Mouse (Mus musculus) MEL (cell line): ENCODE measurements around the gene Wfdc12. TPM values are rescaled to one million over a fixed set of nuclear protein-coding genes. Genes with fewer than 3 reads are reported as not detected.

Source experiments
- DNase-seq: peaks from one replicate; pipeline ENCODE4 v3.0.0; 2011; ENCODE audit warnings: low read depth, low spot score
- H3K27ac ChIP-seq: 2 replicates; pipeline ENCODE4 v1.5.1; 2012; ENCODE audit warnings: low read depth, mild to moderate bottlenecking, control low read depth, low read length, moderate library complexity; ENCODE audit not compliant: control insufficient read depth
- H3K27me3 ChIP-seq, 2 experiments: fragments of 150-350 bp in 1 of 2; sonication (generic) in 1 of 2; 2 replicates each; pipeline ENCODE4 v1.6.1; 2012; ENCODE audit warnings: low read length in 2 of 2, mild to moderate bottlenecking in 2 of 2, improper control_type of control experiment in 1 of 2, moderate library complexity in 1 of 2; ENCODE audit not compliant: insufficient read depth in 2 of 2, control insufficient read depth in 1 of 2
- H3K36me3 ChIP-seq, 2 experiments: 2 replicates each; pipeline ENCODE4 v1.6.1; 2012 to 2014; ENCODE audit warnings: low read length in 2 of 2, improper control_type of control experiment in 1 of 2, inconsistent platforms in 1 of 2, mild to moderate bottlenecking in 1 of 2; ENCODE audit not compliant: insufficient read depth in 2 of 2, control insufficient read depth in 1 of 2
- H3K4me1 ChIP-seq, 2 experiments: fragments of 150-350 bp in 1 of 2; sonication (generic) in 1 of 2; 2 replicates each; pipeline ENCODE4 v1.6.1; 2012; ENCODE audit warnings: low read length in 2 of 2, improper control_type of control experiment in 1 of 2, mild to moderate bottlenecking in 1 of 2; ENCODE audit not compliant: insufficient read depth in 2 of 2, control insufficient read depth in 1 of 2
- H3K4me3 ChIP-seq, 2 experiments: fragments of 150-350 bp in 1 of 2; sonication (generic) in 1 of 2; 2 replicates each; pipeline ENCODE4 v1.5.1; 2012; ENCODE audit warnings: low read depth in 2 of 2, low read length in 2 of 2, mild to moderate bottlenecking in 2 of 2, moderate library complexity in 2 of 2, control low read depth in 1 of 2, improper control_type of control experiment in 1 of 2; ENCODE audit not compliant: control insufficient read depth in 1 of 2, insufficient read depth in 1 of 2
- H3K79me2 ChIP-seq: 2 replicates; pipeline ENCODE4 v1.6.1; 2012; ENCODE audit warnings: mild to moderate bottlenecking, low read length, moderate library complexity; ENCODE audit not compliant: control insufficient read depth, poor library complexity, insufficient read depth
- H3K9ac ChIP-seq: 2 replicates; pipeline ENCODE4 v1.6.1; 2012; ENCODE audit warnings: low read depth, mild to moderate bottlenecking, control low read depth, low read length, moderate library complexity; ENCODE audit not compliant: control insufficient read depth, poor library complexity, severe bottlenecking
- H3K9me3 ChIP-seq: fragments of 150-350 bp; sonication (generic); replicated peaks from 2 replicates; pipeline ENCODE4 v1.6.1; 2012; ENCODE audit warnings: mild to moderate bottlenecking, low read length, improper control_type of control experiment, moderate library complexity; ENCODE audit not compliant: insufficient read depth
- CHD2 ChIP-seq: IDR thresholded peaks from 2 replicates; pipeline ENCODE4 v1.6.1; 2011; ENCODE audit warnings: low read length, improper control_type of control experiment
- CTCF ChIP-seq, 3 experiments: IDR thresholded peaks in 2 of 3; conservative IDR thresholded peaks in 1 of 3; 2 replicates each; pipeline ENCODE4 v1.5.1; 2011 to 2012; ENCODE audit warnings: low read length in 3 of 3, low read depth in 2 of 3, mild to moderate bottlenecking in 2 of 3, improper control_type of control experiment in 1 of 3, inconsistent platforms in 1 of 3, mixed read lengths in 1 of 3, moderate library complexity in 1 of 3; ENCODE audit not compliant: control insufficient read depth in 1 of 3, insufficient read depth in 1 of 3, poor library complexity in 1 of 3, severe bottlenecking in 1 of 3
- E2F4 ChIP-seq: IDR thresholded peaks from 2 replicates; pipeline ENCODE4 v1.6.1; 2011; ENCODE audit warnings: low read depth, low read length, improper control_type of control experiment, borderline replicate concordance
- HCFC1 ChIP-seq: IDR thresholded peaks from 2 replicates; pipeline ENCODE4 v1.6.1; 2012; ENCODE audit warnings: low read depth, mild to moderate bottlenecking, inconsistent platforms, low read length, improper control_type of control experiment, moderate library complexity
- KAT2A ChIP-seq: conservative IDR thresholded peaks from 2 replicates; pipeline ENCODE4 v1.6.1; 2012; ENCODE audit warnings: low read depth, low read length, improper control_type of control experiment, inconsistent platforms
- MAX ChIP-seq: IDR thresholded peaks from 2 replicates; pipeline ENCODE4 v1.6.1; 2011; ENCODE audit warnings: low read length, improper control_type of control experiment
- MXI1 ChIP-seq: IDR thresholded peaks from 2 replicates; pipeline ENCODE4 v1.6.1; 2011; ENCODE audit warnings: mild to moderate bottlenecking, low read depth, low read length, improper control_type of control experiment
- MYC ChIP-seq: IDR thresholded peaks from 2 replicates; pipeline ENCODE4 v1.6.1; 2011; ENCODE audit warnings: low read depth, mild to moderate bottlenecking, low read length, improper control_type of control experiment, moderate library complexity
- POLR2A ChIP-seq, 2 experiments: IDR thresholded peaks; 2 replicates each; pipeline ENCODE4 v1.6.1; 2011 to 2012; ENCODE audit warnings: low read length in 2 of 2, mild to moderate bottlenecking in 2 of 2, control low read depth in 1 of 2, improper control_type of control experiment in 1 of 2, low read depth in 1 of 2, moderate library complexity in 1 of 2; ENCODE audit not compliant: control insufficient read depth in 1 of 2, insufficient read depth in 1 of 2, poor library complexity in 1 of 2
- RAD21 ChIP-seq: IDR thresholded peaks from 2 replicates; pipeline ENCODE4 v1.6.1; 2011; ENCODE audit warnings: mild to moderate bottlenecking, low read depth, low read length, improper control_type of control experiment
- SIN3A ChIP-seq: IDR thresholded peaks from 2 replicates; pipeline ENCODE4 v1.6.1; 2012; ENCODE audit warnings: low read length, improper control_type of control experiment, inconsistent platforms
- TBP ChIP-seq: IDR thresholded peaks from 2 replicates; pipeline ENCODE4 v1.8.0; 2011; ENCODE audit warnings: low read depth, low read length, improper control_type of control experiment
- UBTF ChIP-seq: IDR thresholded peaks from 2 replicates; pipeline ENCODE4 v1.6.1; 2012; ENCODE audit warnings: low read depth, mild to moderate bottlenecking, inconsistent platforms, low read length, improper control_type of control experiment, moderate library complexity, borderline replicate concordance; ENCODE audit not compliant: insufficient read depth
- USF1 ChIP-seq: IDR thresholded peaks from 2 replicates; pipeline ENCODE4 v1.6.1; 2014; ENCODE audit warnings: low read depth, mild to moderate bottlenecking, inconsistent platforms, low read length, improper control_type of control experiment, moderate library complexity
- ZKSCAN1 ChIP-seq: IDR thresholded peaks from 2 replicates; pipeline ENCODE4 v1.6.1; 2012; ENCODE audit warnings: low read depth, mild to moderate bottlenecking, inconsistent platforms, low read length, improper control_type of control experiment, moderate library complexity
- polyA plus RNA-seq, 2 experiments: library from polyadenylated mRNA; stranded (reverse) in 1 of 2; unstranded in 1 of 2; fragments of >175 nt in 1 of 2; fragments of >200 nt in 1 of 2; gene quantifications; 2 replicates each; pipeline versions ENCODE4 v1.2.1 to v1.2.4; 2012; ENCODE audit warnings: low replicate concordance in 2 of 2, low read depth in 1 of 2; ENCODE audit not compliant: insufficient read length in 2 of 2, insufficient read depth in 1 of 2, missing spikeins in 1 of 2
- total RNA-seq: library from RNA; depleted of rRNA; stranded (reverse); fragments of 300-350 nt; gene quantifications from 2 replicates; pipeline ENCODE4 v1.2.3, GENCODE M21; 2012

The Wfdc12 gene
- total and polyA plus RNA-seq, 3 experiments, result 0.10 TPM; not detected in 2

- TF ChIP-seq KAT2A, result no peak
- no peak for TF ChIP-seq MAX
- TF ChIP-seq MYC, result no peak
- no peak for TF ChIP-seq TBP
- TF ChIP-seq ZKSCAN1, result no peak
- no peak for TF ChIP-seq UBTF
- TF ChIP-seq CHD2, result no peak
- TF ChIP-seq POLR2A (IDR thresholded peaks at IDR 0.05; ENCODE audit: control insufficient read depth in 1 of 2, insufficient read depth in 1 of 2, low read depth in 1 of 2, low read length in 2 of 2, poor library complexity in 1 of 2), result no peak
These were observed 9.4 kb upstream of the Wfdc12 start, which contains the start of gene Wfdc15a for GRCm38 (mm10) chr2:164199626-164200327. Gene Wfdc15a (minus strand): TSS chr2:164200130.

GRCm38 (mm10) chr2:164196700-164196990, 6.2 kb upstream of the Wfdc12 start:
- H3K27ac ChIP-seq, result no peak overlapping the region
- no peaks in the 10 kb centered on the region for H3K36me3 ChIP-seq
- H3K9me3 ChIP-seq, result no peaks in the 10 kb centered on the region
- H3K27me3 ChIP-seq, result peaks cover 8 to 13% of the 10 kb centered on the region in 2 experiments
- H3K79me2 ChIP-seq, result no peaks in the 10 kb centered on the region
- TF ChIP-seq RAD21, result no peak
- TF ChIP-seq TBP, result no peak
- no peak for TF ChIP-seq E2F4
- no peak for TF ChIP-seq USF1
- no peak for TF ChIP-seq MXI1
- TF ChIP-seq UBTF, result no peak
- TF ChIP-seq CTCF (IDR thresholded peaks at IDR 0.05 in 2 of 3, conservative IDR thresholded peaks at IDR 0.05 in 1 of 3; ENCODE audit: control insufficient read depth in 1 of 3, insufficient read depth in 1 of 3, low read depth in 2 of 3, low read length in 3 of 3, poor library complexity in 1 of 3, severe bottlenecking in 1 of 3), result no peak
- TF ChIP-seq HCFC1, result no peak
- no peak for TF ChIP-seq SIN3A
- no peak overlapping the region for H3K4me3 ChIP-seq
- no peak for DNase-seq
- H3K9ac ChIP-seq, result no peak overlapping the region
- H3K4me1 ChIP-seq, result no peaks in the 10 kb centered on the region

More at GRCm38 (mm10) chr2:164199626-164200327, 9.4 kb upstream of the Wfdc12 start, which contains the start of gene Wfdc15a:
- Histone ChIP-seq H3K4me3 (no peak within 1 kb of the TSS), H3K79me2 (no peaks in the 10 kb centered on the region), H3K4me1 (no peaks in the 10 kb centered on the region), H3K9ac (no peak within 1 kb of the TSS), H3K27ac (no peak within 1 kb of the TSS), H3K36me3 (no peaks in the 10 kb centered on the region), H3K27me3 (peaks cover 3 to 5% of the 10 kb centered on the region in 2 experiments; a peak in 3 of 4 replicates), H3K9me3 (no peaks in the 10 kb centered on the region)
- no peak for DNase-seq
